Mouse (Mus musculus): ENCODE measurements around the gene Fkrp. TPM values are rescaled to one million over a fixed set of nuclear protein-coding genes. Genes with fewer than 3 reads are reported as not detected.

Gene Fkrp
- total RNA-seq, 2 experiments from 2014 or later: 7.5 to 19.6 TPM

DNA sequence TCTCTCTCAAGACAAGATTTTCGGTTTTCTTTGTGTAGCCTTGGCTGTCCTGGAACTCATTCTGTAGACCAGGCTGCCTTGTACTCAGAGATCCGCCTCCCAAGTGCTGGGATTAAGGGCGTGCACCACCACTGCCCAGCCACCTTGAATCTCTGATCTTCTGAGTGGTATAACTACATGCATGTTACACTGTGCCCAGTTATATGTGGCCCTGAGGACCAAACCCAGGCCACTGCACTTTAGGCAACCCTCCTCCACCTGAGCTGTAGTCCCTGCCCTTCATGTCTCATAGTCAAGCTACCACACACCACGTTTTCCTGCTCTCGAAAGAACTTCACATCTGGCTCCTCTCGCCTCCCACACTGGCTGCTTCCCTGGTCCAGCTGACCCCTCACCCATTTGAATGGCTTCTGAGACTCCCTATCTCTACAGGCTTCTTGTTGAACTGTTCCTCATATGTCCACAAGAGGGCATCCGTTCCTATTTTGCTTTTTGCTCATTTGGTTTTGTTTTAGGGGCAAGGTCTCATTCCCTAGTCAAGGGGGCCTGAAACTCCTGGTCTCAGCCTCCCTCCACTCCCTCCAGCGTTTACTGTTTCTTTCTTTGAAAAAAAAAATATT, 12.0 kb downstream of the Fkrp start:
- ATAC-seq (replicated peaks; ENCODE audit: low FRiP score, poor library complexity, severe bottlenecking): peak; percentile 78

DNA sequence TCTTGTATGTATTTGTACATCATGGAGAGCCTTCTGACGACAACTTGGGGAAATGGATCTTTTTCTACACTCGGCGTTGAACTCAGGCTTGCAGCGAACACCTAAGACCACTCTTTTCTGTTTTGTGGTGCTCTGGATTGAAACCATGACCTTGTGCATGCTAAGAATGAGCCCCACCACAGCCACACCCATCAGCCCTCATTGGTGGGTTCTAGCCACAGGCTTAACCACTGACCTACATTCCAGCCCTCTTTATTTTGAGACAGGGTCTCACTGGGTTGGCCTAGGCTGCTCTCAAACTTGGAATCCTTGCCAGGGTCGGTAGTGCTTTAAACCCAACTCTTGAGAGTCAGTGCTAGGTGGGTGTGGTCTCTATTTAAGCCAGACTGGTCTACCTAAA, 21.6 kb downstream of the Fkrp start:
- no peak for ATAC-seq (replicated peaks; ENCODE audit: low FRiP score, poor library complexity, severe bottlenecking)

DNA sequence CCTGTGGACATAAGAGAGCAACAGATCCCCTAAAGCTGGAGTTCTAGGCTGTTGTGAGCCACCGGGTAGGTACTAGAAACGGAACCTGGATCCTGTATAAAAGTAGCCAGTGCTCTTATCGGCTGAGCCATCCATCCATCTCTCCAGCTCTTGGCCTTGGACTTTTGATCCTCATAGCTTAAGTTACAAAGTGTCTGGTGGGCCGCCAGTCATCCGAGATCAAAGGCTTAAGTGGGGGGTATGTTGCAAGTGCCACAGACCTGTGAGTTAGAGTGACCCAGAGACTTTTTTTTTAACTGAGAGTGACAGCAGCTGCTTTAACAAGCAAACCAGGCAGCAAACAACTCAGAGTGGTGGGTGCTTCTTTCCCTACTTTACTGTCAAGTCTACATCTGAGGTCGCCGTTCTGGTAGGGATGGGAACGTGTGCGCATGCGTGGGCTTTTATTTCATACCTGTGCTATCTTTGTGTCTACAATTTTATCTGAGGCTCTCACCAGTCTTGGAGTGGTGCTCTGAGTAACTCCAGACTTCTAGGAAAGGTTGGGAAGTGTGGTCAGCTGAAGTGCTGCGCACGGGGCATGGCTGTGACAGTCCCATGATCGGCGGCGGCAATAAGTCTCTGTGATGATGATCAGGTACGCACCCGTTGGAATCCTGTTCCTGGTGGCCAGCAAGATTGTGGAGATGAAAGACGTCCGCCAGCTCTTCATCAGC, 23.4 kb downstream of the Fkrp start:
- no peak for ATAC-seq (replicated peaks; ENCODE audit: low FRiP score, poor library complexity, severe bottlenecking)

DNA sequence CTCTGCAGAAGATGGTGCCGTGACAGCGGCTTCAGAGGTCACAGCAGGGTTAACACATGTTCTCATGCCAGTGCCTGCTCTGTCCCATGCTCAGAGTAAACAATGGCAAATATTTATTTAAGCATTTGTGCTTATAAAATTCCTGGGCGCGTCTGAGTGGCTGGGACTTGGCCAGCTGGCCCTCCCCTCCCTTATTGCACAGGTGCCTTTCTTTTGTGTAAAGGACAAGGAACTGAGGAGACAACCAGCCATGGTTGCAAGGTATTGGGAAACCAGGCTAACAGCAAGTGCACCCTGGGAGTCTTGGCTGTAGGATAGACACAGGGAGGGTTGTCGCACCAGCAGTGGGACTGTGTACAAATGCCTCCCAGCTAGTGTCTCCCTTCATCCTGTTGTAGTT, 24.2 kb downstream of the Fkrp start:
- ATAC-seq (replicated peaks; ENCODE audit: low FRiP score, poor library complexity, severe bottlenecking): no peak

DNA sequence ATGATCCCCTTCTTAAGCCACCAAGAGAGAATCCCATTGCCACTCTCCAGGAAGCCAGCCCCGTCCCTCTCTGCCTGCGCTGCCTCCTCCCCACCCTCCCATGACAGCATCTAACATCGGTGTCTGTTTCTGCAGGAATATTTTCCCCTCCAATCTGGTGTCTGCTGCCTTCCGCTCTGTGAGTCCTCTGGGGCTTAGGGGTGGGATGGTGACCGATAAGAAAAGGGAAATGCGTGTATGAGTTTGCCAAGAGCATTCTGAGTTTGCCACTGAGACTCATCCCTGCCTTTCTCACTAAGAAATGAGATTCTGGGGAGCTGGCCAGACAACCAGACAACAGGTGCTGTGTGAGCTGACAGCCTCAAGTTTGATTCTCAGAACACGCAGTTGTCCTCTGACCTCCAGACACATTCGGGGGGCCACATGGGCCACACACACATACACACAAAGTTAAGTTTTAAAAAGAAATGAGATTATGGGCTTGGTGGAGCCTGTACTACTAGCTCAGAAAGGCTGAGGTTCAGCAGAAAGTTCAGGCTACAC, 30.9 kb downstream of the Fkrp start:
- ATAC-seq (replicated peaks; ENCODE audit: low FRiP score, poor library complexity, severe bottlenecking): no peak

DNA sequence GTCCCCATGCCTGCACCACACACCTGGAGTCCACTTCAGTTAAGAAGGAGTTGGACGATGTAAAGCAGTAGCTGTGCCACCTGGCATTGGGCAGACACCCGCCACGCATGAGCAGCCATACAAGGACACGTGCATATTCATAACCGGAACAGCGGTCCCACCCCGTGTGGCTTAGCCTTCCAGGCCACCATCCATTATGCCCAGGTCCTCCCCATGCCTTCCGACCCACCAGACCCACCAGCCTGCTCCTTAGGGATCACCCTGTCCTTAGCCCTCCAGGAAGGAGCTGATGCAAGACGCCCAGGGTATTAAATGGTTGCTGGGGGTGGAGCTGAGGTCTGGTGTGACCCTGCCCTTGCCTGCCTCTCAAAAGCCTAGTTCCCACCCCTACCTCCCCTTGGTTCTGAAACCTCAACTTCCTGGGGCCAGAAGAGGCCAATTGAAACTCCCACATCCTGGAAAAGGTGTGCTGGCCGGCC, 32.0 kb downstream of the Fkrp start:
- ATAC-seq (replicated peaks; ENCODE audit: low FRiP score, poor library complexity, severe bottlenecking): no peak

DNA sequence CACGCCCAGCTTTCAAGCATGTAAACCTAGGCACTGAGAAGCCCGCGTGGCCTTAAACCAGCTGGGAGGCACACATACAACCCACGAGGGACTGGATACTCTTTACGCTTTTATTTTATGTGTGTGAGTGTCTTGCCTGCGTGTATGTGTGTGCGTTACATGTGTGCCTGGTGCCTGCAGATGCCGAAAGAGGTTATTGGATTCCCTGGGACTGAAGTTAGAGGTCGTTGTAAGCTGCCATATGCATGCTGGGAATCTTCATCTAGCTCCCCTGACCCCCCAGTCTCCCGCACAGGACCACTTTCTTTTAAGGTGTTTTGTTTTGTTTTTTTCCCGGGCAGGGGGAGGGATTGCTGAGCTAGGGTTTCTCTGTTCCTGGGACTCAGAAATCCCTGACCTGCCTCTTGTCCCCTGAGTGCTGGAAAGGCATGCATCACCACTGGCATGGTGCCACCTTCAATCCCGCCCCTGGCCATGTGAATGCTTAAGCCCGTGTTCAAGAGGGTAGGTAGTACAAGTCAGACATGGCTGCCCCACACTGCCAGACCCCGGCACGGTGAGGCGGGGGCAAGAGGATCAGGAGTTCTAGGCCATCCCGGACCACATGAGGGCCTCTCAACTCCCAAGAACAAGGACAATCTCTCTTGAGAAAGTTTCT, 32.6 kb downstream of the Fkrp start:
- peak; percentile 49 for ATAC-seq (replicated peaks; ENCODE audit: low FRiP score, poor library complexity, severe bottlenecking)

DNA sequence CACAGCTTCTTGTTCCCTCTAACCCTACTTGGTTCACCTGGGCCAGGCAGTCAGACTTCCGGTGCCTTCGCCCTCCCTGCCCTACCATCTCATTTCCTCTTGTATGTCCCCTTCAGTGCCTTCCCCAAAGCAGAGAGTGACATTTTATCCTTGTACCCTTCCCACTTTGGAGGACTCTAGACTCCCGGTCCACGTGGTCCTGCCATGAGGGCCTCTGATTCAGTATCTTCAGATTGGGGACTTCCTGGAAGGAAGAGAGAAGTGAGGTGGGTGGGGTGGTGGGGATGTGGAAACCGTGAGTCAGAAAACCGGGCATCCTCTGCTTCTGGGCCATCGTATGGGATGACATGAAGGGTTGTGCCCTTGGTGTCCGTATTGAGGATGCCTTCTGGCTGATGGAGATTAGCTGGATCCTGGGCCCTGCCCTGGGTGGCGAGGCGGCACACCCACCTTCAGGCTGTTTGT, 33.3 kb downstream of the Fkrp start:
- peak; percentile 83 for ATAC-seq (replicated peaks; ENCODE audit: low FRiP score, poor library complexity, severe bottlenecking)

DNA sequence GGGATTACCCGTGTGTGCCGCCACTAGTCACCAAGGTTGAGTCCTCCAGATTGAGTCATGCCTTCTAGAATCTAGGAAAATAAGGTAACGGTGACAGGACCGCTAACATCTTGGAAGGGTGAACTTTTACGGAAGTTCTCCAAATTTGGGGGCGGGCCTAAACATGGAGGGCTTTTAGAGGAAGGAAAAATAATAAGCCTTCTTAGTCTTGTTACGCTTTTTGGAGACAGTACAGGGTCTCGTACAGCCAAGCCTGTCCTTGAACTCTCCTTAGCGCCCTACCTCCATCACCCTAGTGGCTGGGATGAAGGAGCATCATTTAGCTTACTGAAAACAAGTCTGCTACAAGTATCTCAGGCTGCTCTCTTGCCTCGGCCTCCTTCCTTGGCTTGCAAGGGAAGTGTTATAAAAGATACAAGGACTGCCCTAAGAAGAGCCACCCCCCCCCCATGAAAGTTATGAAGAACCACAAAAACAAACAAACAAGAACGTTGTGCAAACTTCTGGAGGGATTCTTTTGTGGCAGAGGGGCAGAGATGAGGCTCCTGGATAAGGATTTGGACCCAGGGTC, 33.9 kb downstream of the Fkrp start:
- no peak for ATAC-seq (replicated peaks; ENCODE audit: low FRiP score, poor library complexity, severe bottlenecking)

DNA sequence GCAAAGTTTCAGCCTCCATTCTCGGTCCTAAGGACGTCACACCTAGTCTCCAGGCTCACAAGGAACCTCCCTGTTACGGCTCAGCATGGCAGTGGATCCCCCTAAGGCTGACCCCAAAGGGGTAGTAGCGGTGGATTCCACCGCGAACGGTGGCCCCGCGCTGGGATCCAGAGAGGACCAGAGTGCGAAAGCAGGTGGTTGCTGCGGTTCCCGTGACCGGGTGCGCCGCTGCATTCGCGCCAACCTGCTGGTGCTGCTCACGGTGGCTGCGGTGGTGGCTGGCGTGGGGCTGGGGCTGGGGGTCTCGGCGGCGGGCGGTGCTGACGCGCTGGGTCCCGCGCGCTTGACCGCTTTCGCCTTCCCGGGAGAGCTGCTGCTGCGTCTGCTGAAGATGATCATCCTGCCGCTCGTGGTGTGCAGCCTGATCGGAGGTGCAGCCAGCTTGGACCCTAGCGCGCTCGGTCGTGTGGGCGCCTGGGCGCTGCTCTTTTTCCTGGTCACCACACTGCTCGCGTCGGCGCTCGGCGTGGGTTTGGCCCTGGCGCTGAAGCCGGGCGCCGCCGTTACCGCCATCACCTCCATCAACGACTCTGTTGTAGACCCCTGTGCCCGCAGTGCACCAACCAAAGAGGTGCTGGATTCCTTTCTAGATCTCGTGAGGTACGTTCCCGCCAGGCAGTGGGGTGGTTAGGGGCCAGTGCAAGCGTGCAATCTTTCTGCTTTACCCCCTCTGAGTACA, 34.5 kb downstream of the Fkrp start:
- no peak for ATAC-seq (replicated peaks; ENCODE audit: low FRiP score, poor library complexity, severe bottlenecking)

DNA sequence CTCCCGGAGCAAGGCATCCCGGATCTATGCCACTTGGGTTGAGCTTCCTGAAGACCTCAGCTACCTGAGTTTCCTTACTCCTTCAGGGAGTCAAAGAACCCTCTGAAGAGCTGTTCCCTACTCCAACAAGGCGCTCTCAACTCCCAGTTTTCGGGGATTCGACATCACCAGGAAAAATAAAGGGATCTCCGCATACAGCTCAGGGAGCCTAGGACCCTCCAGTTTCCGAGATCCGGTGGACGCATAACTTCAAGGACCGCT, 35.0 kb downstream of the Fkrp start:
- ATAC-seq (replicated peaks; ENCODE audit: low FRiP score, poor library complexity, severe bottlenecking): no peak

DNA sequence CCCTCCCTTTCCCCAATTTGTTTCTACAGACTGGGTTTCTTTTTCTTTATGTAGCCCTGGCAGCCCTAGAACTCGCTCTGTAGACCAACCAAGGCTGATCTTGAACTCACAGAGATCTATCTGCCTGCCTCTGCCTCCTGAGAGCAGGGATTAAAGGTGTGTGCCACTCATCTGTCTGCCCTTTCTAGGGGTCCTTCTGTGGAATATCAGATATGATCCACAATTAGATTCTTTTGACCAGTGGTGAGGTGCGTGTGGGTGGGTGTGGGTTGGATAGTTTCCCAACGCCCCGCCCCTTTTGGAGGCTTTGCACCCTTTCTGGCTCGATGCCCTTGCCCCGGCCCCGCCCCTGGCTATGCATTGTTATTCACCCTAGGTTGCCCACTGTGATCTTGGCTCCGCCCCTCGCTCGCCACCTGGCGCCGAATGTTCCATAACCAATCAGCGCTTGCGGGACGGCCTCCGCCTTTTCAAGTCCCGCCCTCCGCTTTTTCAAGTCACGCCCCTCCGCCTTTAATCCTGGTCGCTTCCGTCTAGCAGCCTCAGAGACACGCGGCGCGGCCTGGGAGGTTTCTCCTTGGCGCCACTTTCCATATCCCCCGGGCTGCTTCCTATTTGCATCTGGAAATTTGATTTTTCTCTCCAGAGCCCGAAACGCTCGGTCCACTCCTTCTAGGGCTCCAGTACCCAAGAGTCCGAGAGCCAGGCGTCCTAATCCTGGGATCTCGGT, 35.5 kb downstream of the Fkrp start, which contains the start of gene Slc1a5:
TSS of gene Slc1a5 (plus strand) at position 516 of the 730 bp plus-strand sequence.
- ATAC-seq (replicated peaks; ENCODE audit: low FRiP score, poor library complexity, severe bottlenecking): peak; percentile 79

DNA sequence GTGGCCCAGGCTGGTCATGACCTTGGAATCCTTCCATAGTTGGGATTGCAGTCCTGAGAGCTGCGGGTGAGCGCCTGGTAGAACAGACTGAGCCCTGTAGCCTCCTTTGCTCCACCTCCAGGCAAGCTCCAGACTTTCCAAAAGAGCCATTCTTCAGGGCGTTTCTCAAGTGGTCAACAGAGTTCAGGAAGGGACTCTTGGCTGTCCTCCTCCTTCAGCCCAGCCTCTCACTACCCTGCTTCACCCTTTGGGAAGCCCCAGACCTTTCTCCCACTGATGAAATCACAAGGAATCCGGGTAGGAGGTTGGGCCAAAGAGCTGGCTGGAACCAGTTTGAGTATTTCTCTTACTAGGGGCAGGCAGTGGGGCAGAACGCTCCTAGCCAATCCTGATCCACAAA, 36.5 kb downstream of the Fkrp start:
- no peak for ATAC-seq (replicated peaks; ENCODE audit: low FRiP score, poor library complexity, severe bottlenecking)

DNA sequence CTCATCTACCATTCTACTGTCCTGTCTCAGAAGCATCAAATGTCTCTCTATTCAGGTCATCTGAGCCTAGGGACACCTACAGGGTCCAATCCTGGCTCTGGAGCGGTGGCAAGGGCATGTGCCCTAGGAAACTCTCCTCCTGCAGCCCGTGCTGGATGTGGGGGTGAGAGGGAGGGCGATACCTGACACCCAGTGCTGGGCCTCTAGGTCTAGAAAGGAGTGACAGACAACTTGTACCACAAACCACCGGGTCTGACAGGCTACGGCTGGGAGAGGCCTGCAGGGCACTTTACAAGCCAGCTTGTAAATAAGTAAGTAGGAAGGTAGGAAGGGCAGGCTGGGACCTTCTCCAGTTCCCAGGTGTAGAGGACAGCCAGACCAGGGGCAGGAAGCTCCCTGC, 40.6 kb downstream of the Fkrp start:
- ATAC-seq (replicated peaks; ENCODE audit: low FRiP score, poor library complexity, severe bottlenecking): no peak

DNA sequence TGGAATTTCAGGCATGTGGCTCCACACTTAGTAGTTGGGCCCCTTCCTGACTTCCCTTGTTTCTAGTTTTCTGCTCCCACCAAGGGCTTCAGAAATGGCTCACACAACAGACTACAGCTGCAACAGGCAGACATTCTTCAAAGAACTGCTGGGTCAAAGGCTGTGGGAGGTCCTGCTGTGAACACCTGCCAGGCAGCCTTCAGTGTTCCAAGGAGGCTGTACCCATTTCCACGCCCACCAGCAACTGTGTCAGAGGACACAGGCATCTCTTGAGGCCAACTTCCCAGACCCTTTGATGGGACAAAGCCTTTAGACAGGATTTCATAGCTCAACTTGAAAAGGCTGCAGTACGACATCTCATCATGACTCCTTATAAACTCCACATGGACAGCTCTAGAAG, 50.1 kb downstream of the Fkrp start:
- no peak for ATAC-seq (replicated peaks; ENCODE audit: low FRiP score, poor library complexity, severe bottlenecking)

DNA sequence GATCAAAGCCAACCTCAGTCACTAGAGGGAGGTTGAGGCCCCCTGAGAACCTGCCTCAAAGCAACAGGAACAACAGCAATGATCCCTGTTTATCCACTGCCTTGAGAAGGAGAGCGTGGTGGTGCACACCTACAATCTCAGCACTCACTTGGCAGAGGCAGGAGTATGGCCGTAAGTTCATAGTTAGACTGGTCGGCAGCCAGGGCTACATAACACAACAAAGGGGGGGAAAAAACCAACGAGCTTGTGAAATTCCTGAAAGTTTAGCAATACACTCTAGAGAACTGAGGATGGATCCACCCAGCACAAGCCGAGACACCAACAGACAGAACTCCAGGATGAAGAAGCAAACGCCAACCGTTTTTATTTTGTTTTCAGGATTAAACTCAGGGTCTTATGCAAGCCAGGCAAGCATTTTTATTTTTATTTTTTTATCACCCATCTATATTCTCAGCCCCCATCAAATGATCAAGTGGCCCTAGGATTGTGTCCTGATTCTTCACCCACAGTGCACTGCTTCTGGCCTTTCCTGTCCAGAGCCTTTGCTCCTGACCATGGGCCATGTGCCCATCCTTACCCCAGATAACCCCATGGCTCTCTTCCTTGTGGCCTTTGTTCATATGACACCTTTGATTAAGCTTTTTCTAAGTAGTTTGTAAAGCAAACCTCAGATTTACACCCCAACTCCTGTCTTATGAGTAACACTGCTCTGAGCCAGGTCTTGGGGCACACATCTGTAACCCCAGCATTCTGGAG, 52.9 kb downstream of the Fkrp start:
- ATAC-seq (replicated peaks; ENCODE audit: low FRiP score, poor library complexity, severe bottlenecking): no peak

DNA sequence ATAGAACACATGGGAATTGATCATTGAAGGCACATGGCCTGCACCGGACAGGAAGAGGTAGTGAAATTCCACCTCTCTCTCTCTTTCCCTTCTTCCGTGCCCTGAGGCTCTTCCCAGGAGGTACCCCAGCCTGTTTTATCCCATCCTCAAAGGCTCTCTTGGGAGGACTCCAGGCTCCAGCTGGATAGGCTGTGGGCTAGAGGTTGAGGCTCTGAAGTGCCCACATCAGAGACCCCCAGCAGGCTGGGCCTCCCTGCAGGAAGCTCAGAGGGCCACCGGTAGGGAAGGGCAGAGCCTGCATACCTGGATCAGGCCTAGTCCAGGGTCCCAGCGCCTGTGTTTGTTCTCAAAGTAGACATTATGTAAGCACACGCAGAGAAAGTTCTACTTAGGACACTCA, 54.9 kb downstream of the Fkrp start:
- no peak for ATAC-seq (replicated peaks; ENCODE audit: low FRiP score, poor library complexity, severe bottlenecking)

DNA sequence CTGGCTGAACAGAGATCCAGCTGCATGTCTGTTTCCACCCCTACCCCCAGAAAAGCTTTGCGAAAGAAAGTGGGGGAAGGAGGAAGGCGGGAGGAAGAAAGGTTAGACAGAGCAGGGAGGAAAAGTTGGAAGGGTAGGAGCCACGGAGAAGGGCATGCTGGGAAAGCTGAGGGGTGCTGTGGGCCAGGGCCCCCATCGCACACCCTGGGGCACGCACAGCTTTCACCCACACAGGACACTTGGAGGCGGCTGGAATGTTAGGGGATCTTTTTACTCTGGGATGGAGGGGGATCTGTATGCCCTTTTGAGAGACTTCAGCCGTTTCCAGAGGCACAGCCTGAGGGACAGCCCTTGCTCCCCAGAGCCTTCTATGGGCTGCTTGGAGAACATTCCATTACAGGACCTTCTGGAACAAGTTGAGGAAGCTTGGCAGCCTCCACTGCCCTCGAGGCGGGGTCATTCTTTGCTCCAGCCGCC, 55.5 kb downstream of the Fkrp start:
- no peak for ATAC-seq (replicated peaks; ENCODE audit: low FRiP score, poor library complexity, severe bottlenecking)

Data from erythroid progenitor cell, adult 5-6 weeks (primary cell).